Mouse (Mus musculus) thymus, postnatal 25 days (tissue): ENCODE measurements around the gene Ctdspl.
A peak's percentile ranks its signal among the peaks of the same experiment; 100 is the strongest.

Experiments used
- DNase-seq: peaks from one replicate; pipeline ENCODE4 v3.0.0; 2022

Ctdspl gene

GRCm38 (mm10) chr9:118950061-118950460, 23.8 kb downstream of the Ctdspl start:
- no peak for DNase-seq

DNA sequence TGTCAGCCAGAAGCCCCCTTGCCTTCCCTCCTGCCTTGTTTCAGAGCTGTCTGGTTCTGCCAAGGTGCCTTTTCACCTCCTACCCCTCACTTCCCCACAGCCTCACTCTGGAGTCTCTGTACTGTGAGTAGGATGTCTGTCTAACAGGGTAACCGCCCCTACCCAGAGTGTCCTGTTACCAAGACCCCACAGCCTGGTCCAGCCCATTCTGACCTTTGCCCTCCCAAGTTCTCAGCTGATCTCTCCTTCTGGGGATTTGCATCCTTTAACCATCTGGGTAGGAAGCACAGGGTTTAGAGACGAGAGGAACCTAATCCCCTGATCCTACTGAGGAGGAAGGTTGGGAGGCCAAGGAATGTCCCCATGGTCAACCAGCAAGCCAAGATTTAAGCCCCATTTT, 24.5 kb downstream of the Ctdspl start:
- no peak for DNase-seq

DNA sequence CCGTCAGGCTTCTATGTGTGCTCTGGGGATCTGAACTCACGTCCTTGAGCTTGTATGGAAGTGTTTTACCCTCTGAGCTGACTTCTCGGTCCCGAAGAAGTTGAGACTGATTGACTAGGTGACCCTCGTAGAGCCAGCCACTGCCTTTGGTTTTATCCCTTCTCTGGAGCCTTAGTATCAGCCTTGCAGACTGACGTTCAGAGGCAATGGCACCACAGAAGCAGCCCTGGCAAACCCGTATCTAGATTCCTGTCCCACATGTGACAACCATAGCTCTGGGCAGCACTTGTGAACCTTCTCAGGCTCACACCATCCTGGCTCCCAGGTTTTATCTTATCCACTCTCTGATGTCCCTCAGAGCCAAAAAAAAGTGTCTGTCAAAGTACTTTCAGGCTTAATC, 25.1 kb downstream of the Ctdspl start:
- no peak for DNase-seq

GRCm38 (mm10) chr9:118952180-118952579, 25.9 kb downstream of the Ctdspl start:
- no peak for DNase-seq

DNA sequence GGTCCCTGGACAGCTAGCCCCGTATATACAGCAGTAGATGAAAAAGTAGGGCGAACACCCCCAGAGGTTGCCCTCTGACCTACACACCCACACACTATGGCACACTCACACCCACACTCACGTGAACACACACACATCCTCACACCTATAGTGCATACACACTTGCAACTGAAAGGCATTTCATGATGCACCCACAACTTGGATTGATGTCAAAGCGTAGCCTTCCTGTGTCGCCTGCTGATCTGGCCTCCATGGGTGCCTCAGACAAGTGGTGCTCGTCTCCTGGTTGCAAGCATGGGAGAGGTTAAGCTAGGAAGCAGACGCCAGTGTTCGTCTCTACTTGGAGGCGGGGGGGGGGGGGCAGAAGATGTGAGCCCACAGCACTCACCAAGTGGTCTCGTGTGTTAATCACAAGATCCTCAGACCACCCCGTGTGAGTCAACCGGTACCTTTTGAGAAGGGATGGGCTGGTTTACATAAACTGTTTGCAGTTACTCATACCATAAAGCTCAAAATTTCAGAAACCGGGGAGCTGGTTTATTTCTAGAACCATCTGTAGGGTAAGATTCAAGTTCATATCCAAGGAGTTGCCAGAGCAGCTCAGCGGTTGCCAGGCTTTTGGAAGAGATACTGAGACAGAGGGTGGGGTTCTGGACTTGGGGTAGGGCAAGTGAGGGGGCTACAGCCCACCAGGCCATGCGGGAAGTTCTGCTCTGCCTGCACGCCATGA, 27.4 kb downstream of the Ctdspl start:
- no peak for DNase-seq

DNA sequence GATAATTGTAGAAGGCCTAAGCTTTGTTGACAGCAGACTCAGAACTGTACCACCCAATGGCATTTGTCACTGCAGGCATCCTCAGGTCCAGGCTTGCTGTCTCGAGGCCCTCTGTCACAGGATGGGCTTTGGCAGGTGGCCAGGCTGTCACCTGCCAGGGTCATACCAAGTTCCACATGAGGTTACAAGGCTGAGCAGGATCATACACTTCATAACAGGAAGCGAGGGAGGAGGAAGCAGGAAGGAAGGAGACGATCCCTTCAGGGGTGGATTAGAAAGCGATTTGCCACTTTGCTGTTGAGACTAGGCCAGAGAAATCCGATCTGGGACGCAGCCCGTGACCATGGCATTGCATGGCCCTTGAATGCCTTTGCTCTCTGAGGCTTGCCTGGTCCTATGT, 32.5 kb downstream of the Ctdspl start:
- DNase-seq, result no peak

- DNase-seq, result peak; percentile 4
These were observed 34.3 kb downstream of the Ctdspl start for GRCm38 (mm10) chr9:118960415-118961091.

GRCm38 (mm10) chr9:118963149-118963548, 36.9 kb downstream of the Ctdspl start:
- DNase-seq, result no peak

DNA sequence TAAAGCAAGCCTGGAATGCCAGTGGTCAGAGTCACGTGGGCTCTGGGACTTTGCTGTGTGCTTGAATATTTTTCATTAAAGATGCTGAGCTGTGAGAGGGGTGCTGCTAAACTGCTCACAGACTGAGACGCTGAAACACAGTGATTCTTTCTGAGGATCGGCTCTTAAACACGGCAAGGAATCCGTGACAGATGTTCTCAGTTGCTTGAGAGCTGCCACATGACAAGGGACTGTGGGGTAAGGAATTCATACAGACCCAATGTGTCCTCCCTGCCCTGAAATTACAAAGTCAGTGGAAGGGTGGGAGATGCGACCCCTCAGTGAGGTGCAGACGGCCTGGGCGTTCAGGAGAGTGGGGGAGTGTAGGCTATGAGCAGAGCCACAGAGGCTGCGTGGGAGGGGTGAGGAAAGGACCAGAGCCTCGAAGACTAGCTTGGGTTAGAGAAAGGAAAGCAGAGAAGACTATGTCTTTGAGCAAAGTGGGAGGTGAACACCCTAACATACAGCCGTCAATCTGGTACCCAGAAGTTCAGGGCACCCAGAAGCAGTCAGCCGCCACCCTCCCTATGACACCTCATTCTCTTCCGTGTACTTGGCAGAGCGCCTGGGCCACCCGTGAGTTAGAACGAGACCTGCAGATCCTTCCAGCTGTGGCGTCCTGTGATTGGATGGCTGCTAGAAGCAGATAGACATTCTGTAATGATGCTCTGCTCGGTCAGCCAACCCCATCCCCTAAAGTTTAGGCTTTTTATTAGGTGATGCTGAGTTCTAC, 38.2 kb downstream of the Ctdspl start:
- no peak for DNase-seq

DNA sequence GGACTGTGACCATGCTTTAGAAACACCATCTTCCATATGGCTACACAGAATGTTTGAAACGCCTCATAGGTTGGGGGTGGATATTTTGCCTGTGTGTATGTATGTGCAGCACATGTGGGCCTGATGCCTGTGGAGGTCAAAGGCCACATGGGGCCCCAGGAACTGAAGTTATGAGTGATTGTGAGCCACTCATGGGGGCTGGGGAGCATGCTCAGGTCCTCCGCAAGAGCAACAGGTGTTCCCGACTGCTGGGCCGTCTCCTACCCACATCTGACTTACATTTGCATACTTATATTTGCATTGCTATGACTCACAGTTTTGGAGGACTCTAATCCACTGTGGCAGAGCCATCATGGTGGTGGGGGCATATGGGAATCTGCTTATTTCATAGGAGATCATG, 43.6 kb downstream of the Ctdspl start:
- DNase-seq, result no peak

DNA sequence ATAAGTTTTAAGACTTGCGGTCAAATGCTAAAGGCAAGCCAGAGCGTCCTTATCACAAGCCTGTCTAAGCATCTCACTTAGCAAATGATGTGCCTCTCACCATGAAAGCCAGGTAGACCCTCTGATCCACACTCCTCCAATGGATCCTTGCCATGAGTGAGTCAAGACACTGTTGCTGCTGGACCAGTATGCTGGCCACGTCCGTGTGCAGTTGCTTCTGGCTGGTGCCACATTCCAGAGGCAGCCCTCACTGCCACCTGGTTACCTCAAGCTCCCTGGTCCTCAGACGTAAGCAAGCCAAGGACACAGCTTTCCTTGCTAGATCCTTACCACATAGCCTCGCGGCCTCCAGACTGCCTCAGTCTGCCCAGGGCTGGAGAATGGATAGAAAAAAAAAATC, 46.8 kb downstream of the Ctdspl start:
- no peak for DNase-seq

GRCm38 (mm10) chr9:118973566-118973965, 47.3 kb downstream of the Ctdspl start:
- no peak for DNase-seq

DNA sequence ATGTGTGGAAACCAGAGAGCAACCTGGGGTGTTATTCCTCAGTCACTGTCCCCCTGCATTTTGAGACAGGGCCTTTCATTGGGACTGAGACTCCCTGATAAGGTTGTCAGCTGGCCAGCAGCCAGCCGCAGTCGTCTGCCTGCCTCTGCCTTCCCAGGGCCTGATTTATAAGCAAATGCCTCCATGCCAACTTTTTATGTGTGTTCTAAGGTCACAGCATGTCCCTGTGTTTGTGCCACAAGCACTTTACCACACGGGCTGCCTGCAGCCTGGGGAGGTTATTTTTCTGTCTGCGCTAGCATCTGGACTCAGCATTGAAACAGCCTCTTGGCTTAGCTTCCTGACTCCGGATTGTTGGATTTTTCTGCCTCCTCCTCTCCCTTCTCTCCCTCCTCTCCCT, 47.9 kb downstream of the Ctdspl start:
- DNase-seq, result no peak

DNA sequence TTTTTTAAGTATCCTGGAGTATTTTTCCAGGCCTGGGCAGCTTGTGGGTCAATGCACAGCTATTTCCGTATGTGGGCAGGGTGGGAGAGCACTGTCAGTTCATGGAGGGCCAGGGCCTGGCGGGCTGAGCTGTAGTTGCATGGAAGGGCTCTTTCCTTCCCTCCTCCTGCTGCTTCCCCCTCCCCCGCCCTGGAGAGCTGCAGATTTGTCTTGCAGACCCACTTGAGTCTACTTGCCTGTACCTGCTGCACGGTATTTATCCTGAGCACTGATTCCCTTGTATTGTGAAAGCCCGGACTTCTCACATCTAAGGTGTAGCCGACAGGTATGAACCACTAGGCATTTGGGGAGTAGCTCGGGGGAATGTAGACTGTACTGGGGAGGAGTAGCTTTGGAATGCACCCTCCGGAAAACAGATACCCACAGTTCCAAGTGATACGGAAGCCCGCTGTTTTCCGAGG, 49.0 kb downstream of the Ctdspl start:
- no peak for DNase-seq

DNA sequence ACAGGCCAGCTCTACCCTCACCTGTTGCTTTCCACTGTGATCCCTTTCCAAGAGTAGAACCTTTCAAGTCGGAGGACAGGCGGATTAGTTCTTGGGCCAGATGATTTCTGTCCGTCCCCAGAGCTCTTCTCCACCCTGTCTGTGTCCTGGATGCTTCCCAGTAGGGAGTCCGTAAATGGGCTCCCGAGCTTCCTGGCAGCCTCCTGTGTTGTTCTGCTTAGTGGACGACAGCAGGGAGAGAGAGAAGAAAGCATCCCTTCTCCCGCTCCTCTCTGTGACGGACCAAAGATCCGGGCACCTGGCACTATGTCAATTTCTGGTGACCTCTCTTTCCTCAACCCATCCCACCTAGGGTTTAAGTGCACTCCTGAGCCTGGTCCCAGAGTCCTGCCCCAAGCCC, 49.5 kb downstream of the Ctdspl start:
- no peak for DNase-seq

DNA sequence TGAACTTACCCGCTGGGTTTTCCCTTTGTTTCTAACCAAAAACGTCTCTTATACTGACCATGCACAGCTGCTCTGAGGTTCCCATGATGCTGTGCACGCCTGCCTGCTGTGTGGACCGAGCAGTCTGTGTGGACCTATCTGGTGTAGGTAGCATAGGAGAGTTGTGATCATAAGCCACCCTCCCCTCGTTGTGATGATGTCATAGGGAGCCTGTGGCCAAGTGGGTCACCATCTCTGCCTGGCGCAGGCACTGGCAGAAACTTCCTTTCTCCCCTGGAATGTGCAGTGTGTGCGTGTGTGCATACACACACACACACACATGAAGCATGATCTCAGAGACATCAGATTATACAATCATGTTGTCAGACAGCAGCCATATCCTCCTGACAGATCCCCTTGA, 50.3 kb downstream of the Ctdspl start:
- no peak for DNase-seq

GRCm38 (mm10) chr9:118977425-118977824, 51.2 kb downstream of the Ctdspl start:
- no peak for DNase-seq

GRCm38 (mm10) chr9:118980411-118980823, 54.2 kb downstream of the Ctdspl start:
- no peak for DNase-seq

DNA sequence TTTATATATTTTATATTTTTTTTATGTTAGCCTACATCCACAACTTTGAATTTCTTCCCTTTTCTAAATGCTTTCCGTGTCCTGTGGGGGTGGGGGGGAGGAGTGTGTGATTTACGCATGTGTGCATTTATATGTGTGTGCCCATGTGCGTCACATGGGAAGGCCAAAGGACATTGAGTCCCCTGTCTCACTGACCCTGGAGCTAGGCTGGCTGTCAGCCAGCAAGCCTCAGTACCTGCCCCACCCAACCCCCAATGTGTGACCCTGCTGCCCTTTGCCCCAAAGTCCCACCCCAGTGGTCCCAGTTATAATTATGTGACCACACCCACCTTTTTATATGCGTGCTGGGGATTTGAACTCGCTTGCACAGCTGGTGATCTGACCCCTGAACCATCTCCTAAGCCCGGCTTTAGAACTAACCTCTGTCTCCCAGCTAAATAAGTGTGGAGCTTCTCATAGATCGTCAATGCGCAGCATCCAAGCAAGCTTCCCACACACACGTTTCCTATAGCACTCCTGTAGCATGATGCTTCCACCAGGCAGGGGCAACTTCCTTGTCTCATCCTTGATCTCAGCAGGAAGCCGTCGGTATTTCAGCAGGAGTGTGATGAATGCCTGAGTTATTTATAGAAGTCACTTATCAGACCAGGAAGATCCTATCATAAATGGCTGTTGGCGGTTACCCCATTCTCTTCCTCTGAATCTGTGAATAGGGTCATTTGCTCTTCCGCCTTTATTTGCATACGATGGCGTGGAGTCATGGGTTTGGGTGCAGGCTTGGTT, 58.6 kb downstream of the Ctdspl start:
- DNase-seq, result no peak

GRCm38 (mm10) chr9:118986286-118986685, 60.0 kb downstream of the Ctdspl start:
- no peak for DNase-seq

DNA sequence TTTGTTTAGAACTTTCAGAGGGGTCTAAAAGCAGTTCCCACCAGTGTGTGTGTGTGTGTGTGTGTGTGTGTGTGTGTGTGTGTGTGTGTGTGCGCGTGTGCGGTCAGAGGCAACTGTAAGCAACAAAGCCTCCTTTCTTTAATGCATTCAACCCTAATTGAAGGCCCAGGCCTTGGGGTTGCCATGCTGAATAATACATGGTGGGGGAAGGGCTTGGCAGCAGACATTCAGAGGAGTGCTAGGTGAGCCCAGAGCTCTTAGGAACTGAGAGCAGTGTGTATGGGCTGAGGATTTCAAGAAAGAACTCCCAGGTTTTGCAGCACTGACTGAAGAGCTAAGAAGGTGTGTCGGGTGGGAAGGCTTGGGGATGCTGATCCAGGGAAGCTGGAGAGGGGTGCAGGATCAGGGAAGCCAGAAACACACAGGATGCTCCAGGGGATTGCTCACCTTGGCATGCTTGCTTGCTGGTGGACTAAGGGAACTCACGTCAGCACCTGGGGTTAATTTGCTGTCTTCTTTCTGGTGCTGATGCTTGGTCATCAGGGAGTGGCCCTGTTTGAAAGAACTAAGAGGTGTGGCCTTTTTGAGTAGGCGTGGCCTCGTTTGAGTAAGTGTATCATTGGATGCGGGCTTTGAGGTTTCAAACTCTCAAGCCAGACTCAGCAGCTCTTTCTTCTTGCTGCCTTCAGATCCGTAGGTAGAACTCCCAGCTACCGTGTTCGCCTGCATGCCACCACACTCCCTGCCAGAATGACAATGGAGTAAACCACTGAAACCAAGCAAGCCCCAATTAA, 62.7 kb downstream of the Ctdspl start:
- DNase-seq, result no peak

- no peak for DNase-seq
These were observed 64.2 kb downstream of the Ctdspl start for GRCm38 (mm10) chr9:118990490-118990889.
